Mouse (Mus musculus): Measurements from ENCODE around the gene Fbrsl1.

GRCm38 (mm10) chr5:110354716-110355115 is 93.6 kb downstream of the Fbrsl1 start:
- peak; percentile 29; the same call in 1 of the 2 replicates for TF ChIP-seq CTCF (IDR thresholded peaks at IDR 0.05; ENCODE audit: control insufficient read depth, insufficient read depth, low read length)
- no peak for TF ChIP-seq POLR2A (IDR thresholded peaks at IDR 0.05; ENCODE audit: borderline replicate concordance, control insufficient read depth, low read depth, low read length)

Data from bone marrow, adult 2 months (tissue).